Mouse (Mus musculus): ENCODE results near the gene Gm5798. TPM values are rescaled to one million over a fixed set of nuclear protein-coding genes. Genes with fewer than 3 reads are reported as not detected.
"Not testable (repeated sequence)": the region's sequence is repeated elsewhere in the genome, so short reads cannot be mapped to it uniquely, and the experiment has no call there.

Gm5798 gene
- polyA plus RNA-seq (2016; fragmentation: Nextera tagmentation; extraction: Ambion mirVana): not detected in 2 replicates

GRCm38 (mm10) chr14:41348309-41348708, at the start of gene Gm5798:
Gene Gm5798, plus strand, starts transcription at chr14:41348609.
- WGBS: 66% methylated on average over 2 of the region's 2 CpGs
- not testable (repeated sequence) for H3K4me1 ChIP-seq, H3K27me3 ChIP-seq

GRCm38 (mm10) chr14:41386279-41386678, 37.9 kb downstream of the Gm5798 start, which contains the start of gene Gm7945:
Gene Gm7945, minus strand, starts transcription at chr14:41386379.
- ATAC-seq (ENCODE audit: low FRiP score, low read depth); H3K4me2 ChIP-seq (replicated peaks); H3K9me3 ChIP-seq; H3K4me1 ChIP-seq; H3K27me3 ChIP-seq; H3K27ac ChIP-seq (replicated peaks); H3K4me3 ChIP-seq; H3K36me3 ChIP-seq; H3K9ac ChIP-seq (replicated peaks): not testable (repeated sequence)
- WGBS: no CpG with 5 or more reads among the region's 3 CpGs

More at GRCm38 (mm10) chr14:41348309-41348708, at the start of gene Gm5798:
- H3K9ac ChIP-seq (replicated peaks); H3K4me2 ChIP-seq (replicated peaks); H3K4me3 ChIP-seq; ATAC-seq (ENCODE audit: low FRiP score, low read depth); H3K36me3 ChIP-seq; H3K9me3 ChIP-seq; H3K27ac ChIP-seq (replicated peaks): not testable (repeated sequence)

Other genes with a start within 250 kb of the Gm5798 start
- not detected in 2 replicates for gene Mat1a, start 243.6 kb upstream of the Gm5798 start, polyA plus RNA-seq (2016; fragmentation: Nextera tagmentation; extraction: Ambion mirVana)
- not detected in 2 replicates for gene Sftpa1, start 216.8 kb upstream of the Gm5798 start, polyA plus RNA-seq (2016; fragmentation: Nextera tagmentation; extraction: Ambion mirVana)
- not detected in 2 replicates for gene Mbl1, start 197.2 kb upstream of the Gm5798 start, polyA plus RNA-seq (2016; fragmentation: Nextera tagmentation; extraction: Ambion mirVana)
- gene Sftpd, start 163.5 kb upstream of the Gm5798 start, polyA plus RNA-seq (2016; fragmentation: Nextera tagmentation; extraction: Ambion mirVana): not detected in 2 replicates
- gene Gm2832, start 69.8 kb upstream of the Gm5798 start, polyA plus RNA-seq (2016; fragmentation: Nextera tagmentation; extraction: Ambion mirVana): not detected in 2 replicates
- gene Gm7945, start 37.8 kb downstream of the Gm5798 start, polyA plus RNA-seq (2016; fragmentation: Nextera tagmentation; extraction: Ambion mirVana): not detected in 2 replicates
- not detected in 2 replicates for gene Gm6482, start 59.7 kb downstream of the Gm5798 start, polyA plus RNA-seq (2016; fragmentation: Nextera tagmentation; extraction: Ambion mirVana)
- not detected in 2 replicates for gene Gm7954, start 104.9 kb downstream of the Gm5798 start, polyA plus RNA-seq (2016; fragmentation: Nextera tagmentation; extraction: Ambion mirVana)
- gene Gm3486, start 140.9 kb downstream of the Gm5798 start, polyA plus RNA-seq (2016; fragmentation: Nextera tagmentation; extraction: Ambion mirVana): not detected in 2 replicates
- not detected in 2 replicates for gene Gm7970, start 207.0 kb downstream of the Gm5798 start, polyA plus RNA-seq (2016; fragmentation: Nextera tagmentation; extraction: Ambion mirVana)
- not detected in 2 replicates for gene 1700049E17Rik2, start 224.6 kb downstream of the Gm5798 start, polyA plus RNA-seq (2016; fragmentation: Nextera tagmentation; extraction: Ambion mirVana)